27 mouse cellular contexts compared by ENCODE assay signal in genomic region chr17:4781586-4781985, GRCm38 (mm10).
"Had no signal": no experiment of that assay in that cellular context is flagged by ENCODE, and none has a peak within 500 bp of the region (broad histone marks: within the 10 kb centered on the region; RNA-seq: fewer than 3 reads in every experiment).

No protein-coding gene starts in this region.

- H3K4me3 ChIP-seq: heart, embryonic 13.5 days; heart, embryonic 15.5 days; hindbrain, embryonic 13.5 days; hindbrain, embryonic 15.5 days; kidney, embryonic 15.5 days; left cerebral cortex, adult 2 months; limb, embryonic 10.5 days; limb, embryonic 12.5 days; liver, embryonic 13.5 days; liver, embryonic 15.5 days had no signal

- H3K4me2 ChIP-seq: heart, embryonic 11.5 days; heart, embryonic 13.5 days; heart, embryonic 15.5 days; hindbrain, embryonic 13.5 days; hindbrain, embryonic 15.5 days; kidney, embryonic 15.5 days; limb, embryonic 12.5 days; liver, embryonic 11.5 days; liver, embryonic 13.5 days; liver, embryonic 15.5 days had no signal

- H3K36me3 ChIP-seq: heart, embryonic 13.5 days; heart, embryonic 15.5 days; hindbrain, embryonic 13.5 days; hindbrain, embryonic 15.5 days; kidney, embryonic 15.5 days; limb, embryonic 10.5 days; limb, embryonic 12.5 days; liver, embryonic 13.5 days; liver, embryonic 15.5 days had no signal

- H3K4me1 ChIP-seq: limb, embryonic 10.5 days; limb, embryonic 12.5 days; liver, embryonic 13.5 days had no signal

- H3K9me3 ChIP-seq: heart, embryonic 13.5 days; heart, embryonic 15.5 days; hindbrain, embryonic 13.5 days; hindbrain, embryonic 15.5 days; kidney, embryonic 15.5 days; limb, embryonic 10.5 days; limb, embryonic 12.5 days; liver, embryonic 13.5 days; liver, embryonic 15.5 days had no signal

- H3K27ac ChIP-seq: heart, embryonic 13.5 days; heart, embryonic 15.5 days; hindbrain, embryonic 13.5 days; hindbrain, embryonic 15.5 days; hindbrain, postnatal 0 days; kidney, embryonic 15.5 days; kidney, postnatal 0 days; left cerebral cortex, adult 2 months; limb, embryonic 10.5 days; limb, embryonic 12.5 days; liver, embryonic 13.5 days; liver, embryonic 15.5 days had no signal

- H3K9ac ChIP-seq: heart, embryonic 13.5 days; heart, embryonic 15.5 days; hindbrain, embryonic 13.5 days; hindbrain, embryonic 15.5 days; kidney, embryonic 15.5 days; limb, embryonic 12.5 days; liver, embryonic 13.5 days; liver, embryonic 15.5 days had no signal

- DNase-seq: gastrocnemius, postnatal 14 days; gastrocnemius, postnatal 36 days; heart, adult 18-20 months; heart, postnatal 14 days; heart, postnatal 36 days; kidney, adult 11 months; kidney, adult 2 months; kidney, adult 9 months; kidney, postnatal 14 days; kidney, postnatal 36 days; layer of hippocampus, adult 9-11 months; liver; liver, embryonic 13.5 days had no signal

- ATAC-seq: hindbrain, postnatal 0 days; intestine, embryonic 16.5 days had no signal

- H3K27me3 ChIP-seq: heart, embryonic 13.5 days; heart, embryonic 15.5 days; hindbrain, embryonic 13.5 days; hindbrain, embryonic 15.5 days; kidney, embryonic 15.5 days; limb, embryonic 12.5 days; liver, embryonic 13.5 days; liver, embryonic 15.5 days had no signal
